ENCODE assay signal across 8 mouse cellular contexts in genomic region chr2:74300366-74300791, GRCm38 (mm10).
DNase-seq lines count a peak whose midpoint lies in the region; ATAC-seq lines count a peak whose summit lies in the region.

No protein-coding gene starts in this region.

- no peak for ATAC-seq in megakaryocyte, adult 5-6 weeks (ENCODE audit: poor library complexity, severe bottlenecking)
- peak; percentile 81 for ATAC-seq in megakaryocyte progenitor cell, adult 5-6 weeks (replicated peaks; ENCODE audit: poor library complexity)
- ATAC-seq in stomach, embryonic 15.5 days (ENCODE audit: insufficient read depth, low FRiP score, low read depth): no peak; the same call in 1 of the 2 replicates

- no peak overlapping the region for H3K27ac ChIP-seq in stomach, embryonic 15.5 days

- H3K9ac ChIP-seq in stomach, embryonic 15.5 days: no peak overlapping the region

- under 1% methylated on average over 11 of the region's 11 CpGs for WGBS in stomach, embryonic 15.5 days

- no peaks in the 10 kb centered on the region for H3K36me3 ChIP-seq in megakaryocyte, embryonic 14.5 days (replicated peaks; ENCODE audit: low read length)
- no peaks in the 10 kb centered on the region for H3K36me3 ChIP-seq in stomach, embryonic 15.5 days

- peaks cover 4% of the 10 kb centered on the region; the same call in 1 of the 2 replicates for H3K4me1 ChIP-seq in megakaryocyte, embryonic 14.5 days
- no peaks in the 10 kb centered on the region for H3K4me1 ChIP-seq in stomach, embryonic 15.5 days

- H3K27me3 ChIP-seq in megakaryocyte, embryonic 14.5 days (replicated peaks): peaks cover 10% of the 10 kb centered on the region
- H3K27me3 ChIP-seq in stomach, embryonic 15.5 days (replicated peaks): no peaks in the 10 kb centered on the region

- H3K4me2 ChIP-seq in stomach, embryonic 15.5 days: peak overlapping the region; percentile 54

- H3K9me3 ChIP-seq in megakaryocyte, embryonic 14.5 days: no peaks in the 10 kb centered on the region
- no peaks in the 10 kb centered on the region for H3K9me3 ChIP-seq in stomach, embryonic 15.5 days

- peak overlapping the region; percentile 85 for H3K4me3 ChIP-seq in megakaryocyte, embryonic 14.5 days (replicated peaks)
- H3K4me3 ChIP-seq in stomach, embryonic 15.5 days (replicated peaks): peak overlapping the region; percentile 31

- peak; percentile 82 to 85 for DNase-seq in cerebellum, postnatal 10 days
- peak; percentile 31 to 59 for DNase-seq in frontal cortex, postnatal 25 days (ENCODE audit: low spot score in 2 of 2)
- DNase-seq in induced T-regulatory cell, adult 2 months (ENCODE audit: low read depth): peak; percentile 45
- DNase-seq in left cerebral cortex, adult 8-10 months (ENCODE audit: low spot score in 2 of 2): peak; percentile 33 to 37
